Mouse (Mus musculus): Measurements from ENCODE around the gene R3hdm2. TPM values are rescaled to one million over a fixed set of nuclear protein-coding genes. Genes with fewer than 3 reads are reported as not detected.

Gene R3hdm2
- total and polyA plus RNA-seq, 3 experiments = 8.2 to 60.6 TPM; not detected in 1

DNA sequence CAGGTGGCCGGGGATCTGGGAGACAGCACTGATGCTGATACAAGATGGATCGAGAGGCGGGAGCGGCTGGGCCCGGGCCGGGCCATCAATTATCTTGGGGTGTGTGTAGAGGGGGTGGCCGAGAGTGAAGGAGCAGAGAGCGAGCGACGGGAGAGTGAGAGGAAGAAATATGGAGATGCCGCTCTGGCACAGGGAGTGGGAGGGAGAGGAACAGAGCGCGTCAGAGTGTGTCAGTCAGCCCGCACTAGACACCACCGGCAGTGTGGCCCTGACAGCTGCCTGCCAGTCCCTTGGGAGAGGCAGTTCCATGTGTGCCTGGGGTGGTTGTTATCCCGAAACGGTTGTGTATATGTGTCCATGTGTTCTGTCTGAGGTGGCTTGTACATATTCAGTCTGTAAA lies 147.4 kb downstream of the R3hdm2 start:
- H3K4me3 ChIP-seq (ENCODE audit: control insufficient read depth in 1 of 2, insufficient read depth in 1 of 2, low read depth in 2 of 2, low read length in 2 of 2) = no peak overlapping the region
- peaks cover 0 to 8% of the 10 kb centered on the region in 2 experiments; a peak in 2 of 4 replicates for H3K36me3 ChIP-seq (ENCODE audit: control insufficient read depth in 1 of 2, insufficient read depth in 2 of 2, low read length in 2 of 2)
- no peak overlapping the region for H3K27ac ChIP-seq (ENCODE audit: control insufficient read depth, low read depth, low read length)
- H3K9me3 ChIP-seq (replicated peaks; ENCODE audit: insufficient read depth, low read length) = no peaks in the 10 kb centered on the region
- TF ChIP-seq KAT2A (conservative IDR thresholded peaks at IDR 0.05; ENCODE audit: low read depth, low read length) (no peak), BHLHE40 (IDR thresholded peaks at IDR 0.05; ENCODE audit: borderline replicate concordance, low read depth, low read length) (no peak), MAZ (IDR thresholded peaks at IDR 0.05; ENCODE audit: low read depth, low read length) (no peak), MYC (IDR thresholded peaks at IDR 0.05; ENCODE audit: low read depth, low read length) (no peak), HCFC1 (IDR thresholded peaks at IDR 0.05; ENCODE audit: low read depth, low read length) (no peak), TAL1 (IDR thresholded peaks at IDR 0.05; ENCODE audit: low read length) (no peak)
- H3K9ac ChIP-seq (ENCODE audit: control insufficient read depth, low read depth, low read length, poor library complexity, severe bottlenecking) = no peak overlapping the region
- peaks cover 2 to 7% of the 10 kb centered on the region in 2 experiments; a peak in 3 of 4 replicates for H3K4me1 ChIP-seq (ENCODE audit: control insufficient read depth in 1 of 2, insufficient read depth in 2 of 2, low read length in 2 of 2)
- H3K27me3 ChIP-seq (ENCODE audit: control insufficient read depth in 1 of 2, insufficient read depth in 2 of 2, low read length in 2 of 2) = peaks cover 3% of the 10 kb centered on the region in 2 experiments; a peak in 2 of 4 replicates
- DNase-seq (ENCODE audit: low read depth, low spot score) = no peak
- H3K79me2 ChIP-seq (ENCODE audit: control insufficient read depth, insufficient read depth, low read length, poor library complexity) = no peaks in the 10 kb centered on the region

DNA sequence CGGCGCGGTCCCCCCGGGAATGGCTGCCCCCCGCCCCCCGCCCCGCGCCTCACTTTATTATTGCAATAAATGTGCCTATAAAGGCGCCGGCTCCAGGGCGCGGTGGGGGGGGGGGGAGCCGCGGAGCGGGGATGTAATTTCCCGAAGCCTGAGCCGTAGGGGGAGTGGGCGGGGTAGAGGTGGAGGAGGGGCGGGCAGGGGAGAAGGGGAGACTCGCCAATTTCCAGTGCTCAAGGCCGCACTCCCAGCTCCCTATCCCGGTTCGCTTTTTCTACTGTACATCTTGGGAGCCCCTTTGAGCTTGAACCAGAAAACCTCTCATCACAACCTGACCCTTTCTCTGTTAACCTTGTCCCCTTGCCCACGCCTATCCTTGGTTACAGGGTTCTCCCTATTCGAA lies 150.8 kb downstream of the R3hdm2 start:
- no peaks in the 10 kb centered on the region for H3K79me2 ChIP-seq (ENCODE audit: control insufficient read depth, insufficient read depth, low read length, poor library complexity)
- peaks cover 8 to 18% of the 10 kb centered on the region in 2 experiments for H3K27me3 ChIP-seq (ENCODE audit: control insufficient read depth in 1 of 2, insufficient read depth in 2 of 2, low read length in 2 of 2)
- no peak for DNase-seq (ENCODE audit: low read depth, low spot score)
- no peaks in the 10 kb centered on the region for H3K36me3 ChIP-seq (ENCODE audit: control insufficient read depth in 1 of 2, insufficient read depth in 2 of 2, low read length in 2 of 2)
- TF ChIP-seq POLR2AphosphoS2 (IDR thresholded peaks at IDR 0.05; ENCODE audit: low read length) (no peak), E2F4 (IDR thresholded peaks at IDR 0.05; ENCODE audit: borderline replicate concordance, low read depth, low read length) (no peak), HCFC1 (IDR thresholded peaks at IDR 0.05; ENCODE audit: low read depth, low read length) (no peak), USF2 (IDR thresholded peaks at IDR 0.05; ENCODE audit: borderline replicate concordance in 1 of 2, insufficient read depth in 1 of 2, low read depth in 1 of 2, low read length in 2 of 2) (no peak), GATA1 (IDR thresholded peaks at IDR 0.05; ENCODE audit: low read depth, low read length) (no peak), CHD2 (IDR thresholded peaks at IDR 0.05; ENCODE audit: low read length) (no peak), TAL1 (IDR thresholded peaks at IDR 0.05; ENCODE audit: low read length) (no peak), ELF1 (IDR thresholded peaks at IDR 0.05; ENCODE audit: low read depth, low read length) (no peak), ZC3H11A (IDR thresholded peaks at IDR 0.05; ENCODE audit: low read depth, low read length) (no peak), UBTF (IDR thresholded peaks at IDR 0.05; ENCODE audit: borderline replicate concordance, insufficient read depth, low read depth, low read length) (no peak), MEF2A (IDR thresholded peaks at IDR 0.05; ENCODE audit: extremely low read depth, insufficient replicate concordance, low read depth, low read length, poor library complexity, severe bottlenecking) (no peak), ZKSCAN1 (IDR thresholded peaks at IDR 0.05; ENCODE audit: low read depth, low read length) (no peak), MAFK (IDR thresholded peaks at IDR 0.05; ENCODE audit: borderline replicate concordance, low read depth, low read length) (no peak), RCOR1 (IDR thresholded peaks at IDR 0.05; ENCODE audit: low read depth, low read length) (no peak), POLR2A (IDR thresholded peaks at IDR 0.05; ENCODE audit: control insufficient read depth in 1 of 2, insufficient read depth in 1 of 2, low read depth in 1 of 2, low read length in 2 of 2, poor library complexity in 1 of 2) (no peak), TCF12 (IDR thresholded peaks at IDR 0.05; ENCODE audit: low read depth, low read length) (no peak), ETS1 (IDR thresholded peaks at IDR 0.05; ENCODE audit: low read depth, low read length) (no peak), ZNF384 (IDR thresholded peaks at IDR 0.05; ENCODE audit: low read depth, low read length) (no peak)
- no peak overlapping the region for H3K4me3 ChIP-seq (ENCODE audit: control insufficient read depth in 1 of 2, insufficient read depth in 1 of 2, low read depth in 2 of 2, low read length in 2 of 2)
- no peaks in the 10 kb centered on the region for H3K9me3 ChIP-seq (replicated peaks; ENCODE audit: insufficient read depth, low read length)
- peaks cover 0 to 7% of the 10 kb centered on the region in 2 experiments; a peak in 1 of 4 replicates for H3K4me1 ChIP-seq (ENCODE audit: control insufficient read depth in 1 of 2, insufficient read depth in 2 of 2, low read length in 2 of 2)
- H3K9ac ChIP-seq (ENCODE audit: control insufficient read depth, low read depth, low read length, poor library complexity, severe bottlenecking) = no peak overlapping the region
- no peak overlapping the region for H3K27ac ChIP-seq (ENCODE audit: control insufficient read depth, low read depth, low read length)

Measured in MEL (cell line).